Mouse (Mus musculus): ENCODE measurements around the gene Apoc3.

Apoc3 gene

DNA sequence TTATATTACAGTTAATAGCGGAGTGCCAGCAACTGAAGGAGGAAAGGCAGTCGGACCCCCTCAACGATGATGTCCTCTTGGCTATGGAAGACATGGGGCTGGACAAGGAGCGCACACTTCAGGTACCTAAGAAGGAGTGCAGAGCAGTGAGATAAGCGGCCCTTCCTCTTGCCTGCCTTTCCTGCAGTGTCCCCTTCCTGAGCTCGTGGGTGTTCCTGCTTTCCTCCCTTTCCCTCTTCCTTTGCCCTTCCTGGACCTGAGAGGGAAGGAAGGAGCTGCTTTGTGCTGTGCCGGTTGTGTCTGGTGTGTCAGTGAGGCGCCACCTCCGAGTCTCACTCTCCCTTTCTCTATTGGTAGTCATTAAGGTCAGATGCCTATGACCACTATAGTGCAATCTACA, 40.6 kb downstream of the Apoc3 start:
- no peak for DNase-seq (ENCODE audit: low read depth, low spot score)

DNA sequence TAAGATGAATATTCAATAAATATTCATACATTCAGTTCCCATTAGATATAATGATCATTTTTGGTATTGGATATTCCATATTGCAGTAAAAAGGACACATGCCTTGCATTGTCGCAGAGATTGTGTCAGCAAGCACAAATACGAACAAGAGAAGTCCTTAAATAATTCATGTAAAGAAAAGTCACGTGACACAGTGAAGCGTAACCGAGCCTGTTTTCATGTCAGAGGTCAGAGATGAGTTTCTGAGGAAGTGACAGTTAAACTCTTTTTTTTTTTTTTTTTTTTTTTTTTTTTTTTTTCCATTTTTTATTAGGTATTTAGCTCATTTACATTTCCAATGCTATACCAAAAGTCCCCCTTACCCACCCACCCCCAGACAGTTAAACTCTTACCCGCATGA, 42.8 kb downstream of the Apoc3 start:
- DNase-seq (ENCODE audit: low read depth, low spot score): no peak

DNA sequence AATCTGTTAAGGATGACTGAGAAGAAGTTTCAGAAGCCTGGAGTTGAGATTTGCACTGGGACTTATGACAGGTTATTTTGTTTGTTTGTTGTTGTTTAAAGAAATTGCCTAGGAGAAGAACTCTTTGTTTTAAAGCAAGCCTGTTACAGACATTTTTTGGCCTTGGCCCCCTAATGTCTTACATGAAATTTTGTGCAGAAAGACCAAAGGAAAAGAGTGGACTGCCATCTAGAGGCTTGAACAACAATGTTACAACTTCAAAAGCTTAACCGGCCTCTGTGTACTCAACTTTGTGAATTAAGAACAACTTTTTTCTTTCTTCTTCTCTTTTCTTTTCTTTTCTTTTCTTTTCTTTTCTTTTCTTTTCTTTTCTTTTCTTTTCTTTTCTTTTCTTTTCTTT, 43.8 kb downstream of the Apoc3 start:
- peak; percentile 79 for DNase-seq (ENCODE audit: low read depth, low spot score)

DNA sequence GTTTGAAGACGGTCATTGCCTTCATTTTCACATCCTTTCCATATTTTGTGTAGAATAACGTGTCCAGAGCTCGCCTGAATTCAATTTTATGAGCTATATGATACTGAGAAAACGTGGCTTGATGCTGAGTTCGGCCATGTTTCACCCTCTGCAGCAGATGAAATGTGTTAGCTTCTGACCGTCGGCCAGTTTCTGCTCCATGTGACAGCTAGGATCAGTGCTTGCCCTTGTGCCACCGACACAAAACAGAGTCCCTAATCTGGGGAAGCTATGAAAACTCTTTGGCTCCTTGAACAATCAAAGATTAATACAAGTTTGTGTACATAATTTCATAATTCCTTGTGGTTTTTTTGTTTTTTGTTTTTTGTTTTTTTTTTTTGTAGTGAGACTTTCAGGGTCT, 44.2 kb downstream of the Apoc3 start:
- DNase-seq (ENCODE audit: low read depth, low spot score): no peak

DNA sequence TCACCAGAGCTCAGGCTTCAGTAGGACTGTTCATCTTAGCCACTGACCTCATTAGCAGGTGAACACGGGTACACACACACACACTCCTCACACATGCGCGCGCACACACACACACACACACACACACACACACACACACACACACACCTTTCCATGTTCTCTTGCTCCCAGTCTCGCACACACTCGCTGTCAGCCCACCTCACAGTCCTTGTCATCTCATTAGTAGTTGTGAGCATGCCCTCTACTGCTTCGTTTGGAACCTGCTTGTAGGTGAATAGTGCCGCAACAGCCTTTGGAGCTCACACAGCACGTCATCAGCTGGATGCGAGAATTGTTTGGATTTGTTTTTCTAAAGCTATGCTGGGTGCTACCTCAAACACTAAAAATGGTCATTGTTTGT, 46.1 kb downstream of the Apoc3 start:
- no peak for DNase-seq (ENCODE audit: low read depth, low spot score)

DNA sequence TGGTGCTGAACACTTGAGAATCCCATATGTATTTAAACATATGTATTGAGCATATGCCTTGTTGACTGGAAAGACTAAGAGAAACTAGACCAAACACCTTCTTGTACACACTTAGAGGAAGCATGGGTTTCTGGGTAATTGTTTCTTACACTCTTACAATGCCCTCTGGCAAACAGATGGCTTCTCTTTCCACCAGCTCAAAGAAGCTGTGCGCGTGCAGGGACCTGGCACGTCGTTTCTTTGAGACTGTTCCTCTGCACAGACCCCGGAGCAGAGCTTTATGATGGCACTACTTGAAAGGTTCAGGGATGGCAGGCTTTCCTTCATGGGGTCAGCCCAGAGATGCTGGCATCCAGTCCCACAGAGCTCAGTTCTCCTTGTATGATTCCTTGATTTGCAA, 46.5 kb downstream of the Apoc3 start:
- DNase-seq (ENCODE audit: low read depth, low spot score): no peak

DNA sequence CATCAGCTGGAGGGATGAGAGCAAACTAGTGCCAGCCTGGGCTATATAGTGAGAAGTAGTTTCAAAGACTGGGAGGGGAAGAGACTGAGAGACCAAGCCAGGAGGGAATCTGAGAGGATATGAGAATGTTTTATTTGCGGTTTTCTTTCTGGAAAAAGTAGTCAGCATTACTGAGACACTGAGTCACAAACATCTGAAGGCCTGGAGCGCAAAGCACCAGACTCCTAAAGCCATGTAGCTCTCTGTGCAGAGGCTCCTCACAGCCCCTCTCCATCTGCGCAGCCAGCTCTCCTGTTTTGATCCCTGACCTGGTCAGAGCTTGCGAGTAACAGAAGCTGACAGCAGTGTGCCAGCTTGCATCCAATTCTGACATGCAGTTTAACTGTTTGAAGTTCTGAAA, 47.1 kb downstream of the Apoc3 start:
- no peak for DNase-seq (ENCODE audit: low read depth, low spot score)

DNA sequence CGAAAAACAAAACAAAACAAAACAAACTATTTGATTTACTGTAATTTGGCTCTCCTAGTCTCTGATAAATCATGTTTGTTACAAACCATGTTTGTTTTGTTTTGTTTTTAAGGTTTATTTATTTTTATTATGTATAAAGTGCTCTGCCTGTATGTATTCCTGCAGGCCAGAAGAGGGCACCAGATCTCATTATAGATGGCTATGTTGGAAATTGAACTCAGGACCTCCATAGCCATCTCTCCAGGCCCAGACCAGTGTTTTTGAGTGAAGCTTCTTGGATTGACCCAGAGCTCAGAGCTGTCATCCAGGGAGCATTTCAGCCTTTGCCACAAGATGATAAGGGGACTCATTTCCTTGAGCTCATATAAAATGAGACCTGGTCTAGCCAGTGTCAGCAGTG, 49.0 kb downstream of the Apoc3 start:
- peak; percentile 35 for DNase-seq (ENCODE audit: low read depth, low spot score)

- peak; percentile 78 for DNase-seq (ENCODE audit: low read depth, low spot score)
These were observed 50.2 kb downstream of the Apoc3 start for GRCm38 (mm10) chr9:46185191-46185590.

GRCm38 (mm10) chr9:46184542-46184941, 50.9 kb downstream of the Apoc3 start:
- no peak for DNase-seq (ENCODE audit: low read depth, low spot score)

All from CD4-positive, CD25-positive, alpha-beta regulatory T cell, adult 2 months (primary cell).